ENCODE assay signal across 8 mouse cellular contexts in the genomic region with DNA sequence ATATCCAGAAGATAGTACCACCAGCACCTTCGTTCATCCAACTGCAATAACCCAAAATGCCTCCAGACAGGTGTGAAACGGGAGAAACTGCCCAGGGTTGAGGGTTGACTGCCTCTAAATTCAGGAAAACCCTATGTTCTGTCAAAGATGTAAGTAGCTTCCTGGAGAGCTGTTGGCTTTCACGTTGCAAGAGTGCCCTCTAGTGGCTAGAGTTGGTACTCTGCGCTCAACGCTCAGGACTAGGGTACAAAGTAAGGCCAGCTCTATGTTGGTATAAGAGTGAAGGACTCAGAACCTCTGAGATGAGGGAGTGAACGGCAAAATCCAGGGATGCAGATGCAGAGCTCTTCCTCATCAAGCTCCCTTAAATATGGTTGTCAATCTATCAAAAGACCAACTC. TPM values are rescaled to one million over a fixed set of nuclear protein-coding genes. Genes with fewer than 3 reads are reported as not detected.
DNase-seq lines count a peak whose midpoint lies in the region; ATAC-seq and TF ChIP-seq lines count a peak whose summit lies in the region.
"Had no signal": no experiment of that assay in that cellular context is flagged by ENCODE, and none has a peak within 500 bp of the region (broad histone marks: within the 10 kb centered on the region; RNA-seq: fewer than 3 reads in every experiment).

No protein-coding gene starts in this region.

- WGBS in heart, postnatal 0 days: 2% methylated on average over 6 of the region's 6 CpGs
- WGBS in spleen, adult 2 months: 2% methylated on average over 6 of the region's 6 CpGs

- H3K9me3 ChIP-seq in ES-E14 (ENCODE audit: control insufficient read depth, insufficient read depth, low read depth, low read length): no peaks in the 10 kb centered on the region
- no peaks in the 10 kb centered on the region for H3K9me3 ChIP-seq in heart, postnatal 0 days (replicated peaks; ENCODE audit: control insufficient read depth, low read length)
- H3K9me3 ChIP-seq: neural tube, embryonic 13.5 days had no signal

- H3K9ac ChIP-seq in ES-E14 (ENCODE audit: insufficient read depth, low read depth, low read length, poor library complexity, severe bottlenecking): no peak overlapping the region
- no peak overlapping the region for H3K9ac ChIP-seq in heart, postnatal 0 days (replicated peaks; ENCODE audit: low read depth, low read length)
- H3K9ac ChIP-seq: neural tube, embryonic 13.5 days had no signal

- TF ChIP-seq CTCF in heart, postnatal 0 days (IDR thresholded peaks at IDR 0.05; ENCODE audit: low read depth): peak; percentile 97
- TF ChIP-seq CTCF in spleen, adult 2 months (IDR thresholded peaks at IDR 0.05; ENCODE audit: extremely low read depth, insufficient read depth, insufficient read length, insufficient replicate concordance): peak; percentile 93; the same call in 1 of the 2 replicates

- H3K27ac ChIP-seq in ES-E14 (ENCODE audit: insufficient read depth, low read depth, low read length, poor library complexity, severe bottlenecking): no peak overlapping the region
- H3K27ac ChIP-seq in heart, postnatal 0 days (ENCODE audit: low read depth): no peak overlapping the region
- no peak overlapping the region for H3K27ac ChIP-seq in spleen, adult 2 months (ENCODE audit: insufficient read depth, low read length)
- H3K27ac ChIP-seq: neural tube, embryonic 13.5 days had no signal

- no peak for TF ChIP-seq POLR2A in spleen, adult 2 months (IDR thresholded peaks at IDR 0.05; ENCODE audit: low read depth, low read length)

- TF ChIP-seq EP300 in heart, postnatal 0 days (IDR thresholded peaks at IDR 0.05; ENCODE audit: low read depth): no peak

- DNase-seq in ES-E14 (ENCODE audit: low read depth, low spot score): peak; percentile 73
- peak; percentile 81 for DNase-seq in adrenal gland, adult 2 months
- DNase-seq in embryo, embryonic 10.5 days (ENCODE audit: low spot score): peak; percentile 92
- DNase-seq in heart, postnatal 0 days (ENCODE audit: low spot score): peak; percentile 58
- peak; percentile 94 to 96 for DNase-seq in layer of hippocampus, postnatal 10 days (ENCODE audit: low spot score in 2 of 2)
- peak; percentile 71 to 87 for DNase-seq in lung, postnatal 4 days
- peak; percentile 59 to 82 for DNase-seq in spleen, adult 2 months (ENCODE audit: low read depth in 1 of 2, low spot score in 2 of 2)

- H3K36me3 ChIP-seq in ES-E14 (ENCODE audit: control insufficient read depth, insufficient read depth, low read length, poor library complexity, severe bottlenecking): no peaks in the 10 kb centered on the region
- H3K36me3 ChIP-seq in heart, postnatal 0 days (replicated peaks; ENCODE audit: control insufficient read depth, insufficient read depth, low read length): no peaks in the 10 kb centered on the region
- no peaks in the 10 kb centered on the region for H3K36me3 ChIP-seq in spleen, adult 2 months (ENCODE audit: control insufficient read depth, insufficient read depth, low read length)
- H3K36me3 ChIP-seq: neural tube, embryonic 13.5 days had no signal

- peaks cover 0 to 6% of the 10 kb centered on the region in 2 experiments; a peak in 1 of 4 replicates for H3K4me1 ChIP-seq in ES-E14 (ENCODE audit: control insufficient read depth in 2 of 2, insufficient read depth in 2 of 2, low read length in 2 of 2, poor library complexity in 1 of 2)
- H3K4me1 ChIP-seq in heart, postnatal 0 days (ENCODE audit: control insufficient read depth, insufficient read depth): no peaks in the 10 kb centered on the region
- H3K4me1 ChIP-seq in spleen, adult 2 months (ENCODE audit: control insufficient read depth, insufficient read depth, insufficient read length): no peaks in the 10 kb centered on the region

- no peak overlapping the region for H3K4me3 ChIP-seq in ES-E14 (ENCODE audit: insufficient read depth in 1 of 2, low read depth in 1 of 2, low read length in 2 of 2, poor library complexity in 1 of 2, severe bottlenecking in 1 of 2)
- no peak overlapping the region for H3K4me3 ChIP-seq in heart, postnatal 0 days (ENCODE audit: low read depth, low read length)
- H3K4me3 ChIP-seq in spleen, adult 2 months (ENCODE audit: extremely low read depth, insufficient read depth, insufficient read length): no peak overlapping the region
- H3K4me3 ChIP-seq: neural tube, embryonic 13.5 days had no signal

- no peaks in the 10 kb centered on the region for H3K27me3 ChIP-seq in heart, postnatal 0 days (ENCODE audit: control insufficient read depth, insufficient read depth, low read length)
- H3K27me3 ChIP-seq in spleen, adult 2 months (ENCODE audit: control insufficient read depth, insufficient read depth, low read length): no peaks in the 10 kb centered on the region
- H3K27me3 ChIP-seq: neural tube, embryonic 13.5 days had no signal

- in situ Hi-C loops in ES-E14 (cut with MboI; ENCODE audit: low sequenced_read_pairs in 2 of 2, unreplicated experiment in 2 of 2): loop anchor here in 1 of 2 experiments (10.0 kb wide), 1 partner anchor 528 kb away; no protein-coding TSS in a partner anchor

- ATAC-seq in heart, postnatal 0 days (ENCODE audit: insufficient read depth, low read depth): peak; percentile 42; the same call in 1 of the 2 replicates

- H3K4me2 ChIP-seq in heart, postnatal 0 days (ENCODE audit: low read depth, low read length): no peak overlapping the region
- H3K4me2 ChIP-seq: neural tube, embryonic 13.5 days had no signal

TF ChIP-seq in ES-E14, 5 proteins besides CTCF, POLR2A, EP300 and RAD21:
- TF ChIP-seq ZC3H11A (IDR thresholded peaks at IDR 0.05; ENCODE audit: borderline replicate concordance, low read depth, low read length): peak; percentile 89
- no peak for TF ChIP-seq ZNF384 (IDR thresholded peaks at IDR 0.05; ENCODE audit: low read depth, low read length)

RNA-seq across cellular contexts. Expression of a gene that starts 37.2 kb away (rescaled TPM):
- total RNA-seq in ES-E14 (2012; rRNA removed): 8.0 and 8.8 TPM in 2 replicates
- total RNA-seq in adrenal gland, adult 2 months (2021): 10 to 100 TPM; 19.4 to 25.8 TPM
- polyA plus RNA-seq in adrenal gland, adult 2 months (2012; rRNA removed): 10.8 and 11.2 TPM in 2 replicates
- total RNA-seq in heart, postnatal 0 days (2014; rRNA removed; ENCODE audit: low replicate concordance): 14.2 and 15.3 TPM in 2 replicates
- 7.8 and 8.1 TPM in 2 replicates for polyA plus RNA-seq in heart, postnatal 0 days (2015; fragmentation: Nextera tagmentation; extraction: Ambion mirVana)
- 10 to 100 TPM; 14.4 to 18.0 TPM for total RNA-seq in layer of hippocampus, postnatal 10 days (2021)
- 17.5 and 22.4 TPM in 2 replicates for polyA plus RNA-seq in spleen, adult 2 months (2012; rRNA removed)

RNA-seq across cellular contexts. Expression of a gene that starts 55.0 kb away (rescaled TPM):
- 14.1 and 14.2 TPM in 2 replicates for total RNA-seq in ES-E14 (2012; rRNA removed)
- total RNA-seq in adrenal gland, adult 2 months (2021): 10 to 100 TPM; 38.0 to 40.0 TPM
- polyA plus RNA-seq in adrenal gland, adult 2 months (2012; rRNA removed): 27.7 and 33.0 TPM in 2 replicates
- 18.6 and 29.9 TPM in 2 replicates for total RNA-seq in heart, postnatal 0 days (2014; rRNA removed; ENCODE audit: low replicate concordance)
- polyA plus RNA-seq in heart, postnatal 0 days (2015; fragmentation: Nextera tagmentation; extraction: Ambion mirVana): 4.5 and 5.3 TPM in 2 replicates
- total RNA-seq in layer of hippocampus, postnatal 10 days (2021): 10 to 100 TPM; 49.4 to 51.3 TPM
- polyA plus RNA-seq in spleen, adult 2 months (2012; rRNA removed): 15.6 and 16.4 TPM in 2 replicates
